Mouse (Mus musculus): ENCODE measurements at regions not wholly inside any gene's neighbourhood (a gene's known extent, or its start where the extent isn't known, plus 50 kb on each side); places are given as distances from the start of the nearest gene placed in this dataset.

DNA sequence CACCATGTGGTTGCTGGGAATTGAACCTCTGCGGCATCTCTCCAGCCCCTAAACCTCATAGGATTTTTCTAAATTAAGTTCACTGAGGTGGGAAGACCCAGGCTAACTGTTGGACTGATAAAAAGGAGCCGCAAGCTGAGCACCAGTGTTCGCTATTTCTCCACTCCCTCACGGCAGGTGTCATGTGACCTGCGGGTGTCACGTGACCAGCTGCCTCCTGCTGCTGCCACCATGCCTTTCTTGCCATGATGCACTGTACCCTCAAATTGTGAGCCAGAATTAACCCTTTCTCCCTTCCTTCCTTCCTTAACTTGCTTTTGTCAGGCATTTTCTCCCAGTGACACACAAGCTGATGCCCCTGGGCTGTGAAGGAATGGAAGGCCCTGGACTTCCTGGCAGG lies 93.1 kb upstream of the Lpar1 start:
- TF ChIP-seq EP300 (optimal IDR thresholded peaks at IDR 0.05) (no peak), CTCF (IDR thresholded peaks at IDR 0.05; ENCODE audit: low read depth) (no peak)

Data from stomach, postnatal 0 days (tissue).